Mouse (Mus musculus) neural tube, embryonic 14.5 days (tissue): ENCODE data around the gene Sys1. TPM values are rescaled to one million over a fixed set of nuclear protein-coding genes. Genes with fewer than 3 reads are reported as not detected.

Experiments used
- ATAC-seq: fragments of 200-750 bp; cut with Nextera tagmentation; 2 replicates; pipeline ENCODE4 v1.8.0; 2017; ENCODE audit warnings: low read depth, mild to moderate bottlenecking, moderate TSS enrichment, moderate library complexity
- H3K27ac ChIP-seq: fragments of 300-500 bp; sonication (generic); 2 replicates; pipeline ENCODE4 v1.5.1; 2014; ENCODE audit warnings: low read depth, mild to moderate bottlenecking, control low read depth, low read length, moderate library complexity, mixed read lengths
- H3K27me3 ChIP-seq: fragments of 300-500 bp; sonication (generic); 2 replicates; pipeline ENCODE4 v1.6.1; 2014; ENCODE audit warnings: low read length; ENCODE audit not compliant: control insufficient read depth, insufficient read depth
- H3K36me3 ChIP-seq: fragments of 300-500 bp; sonication (generic); 2 replicates; pipeline ENCODE4 v1.6.1; 2014; ENCODE audit warnings: low read length, mixed read lengths; ENCODE audit not compliant: control insufficient read depth, insufficient read depth
- H3K4me1 ChIP-seq: fragments of 300-500 bp; sonication (generic); 2 replicates; pipeline ENCODE4 v1.6.1; 2014; ENCODE audit warnings: low read length; ENCODE audit not compliant: control insufficient read depth, insufficient read depth
- H3K4me2 ChIP-seq: fragments of 300-500 bp; sonication (generic); 2 replicates; pipeline ENCODE4 v1.6.1; 2014; ENCODE audit warnings: mild to moderate bottlenecking, low read depth, low read length, control low read depth
- H3K4me3 ChIP-seq: fragments of 300-500 bp; sonication (generic); 2 replicates; pipeline ENCODE4 v1.5.1; 2014; ENCODE audit warnings: low read depth, low read length, control low read depth, mixed read lengths
- H3K9ac ChIP-seq: fragments of 300-500 bp; sonication (generic); replicated peaks from 2 replicates; pipeline ENCODE4 v1.6.1; 2014; ENCODE audit warnings: low read depth, mild to moderate bottlenecking, control low read depth, low read length, mixed read lengths
- H3K9me3 ChIP-seq: fragments of 300-500 bp; sonication (generic); 2 replicates; pipeline ENCODE4 v1.6.1; 2016; ENCODE audit warnings: low read length; ENCODE audit not compliant: control insufficient read depth
- WGBS: fragments of 180-500 bp; shearing (Covaris S2); extraction: QIAGEN DNeasy Blood & Tissue Kit; methylation state at CpG from one replicate; pipeline ENCODE4 v1.1.7; 2014; 5-methylcytosine and 5-hydroxymethylcytosine counted together
- polyA plus RNA-seq: library from polyadenylated mRNA; unstranded; fragments of >200 nt; fragmentation: Nextera tagmentation; extraction: Ambion mirVana; gene quantifications from 2 replicates; pipeline ENCODE4 v1.2.1, GENCODE M21; 2014

The Sys1 gene
- polyA plus RNA-seq, 1 experiment from 2014 or later: 96.3 TPM

DNA sequence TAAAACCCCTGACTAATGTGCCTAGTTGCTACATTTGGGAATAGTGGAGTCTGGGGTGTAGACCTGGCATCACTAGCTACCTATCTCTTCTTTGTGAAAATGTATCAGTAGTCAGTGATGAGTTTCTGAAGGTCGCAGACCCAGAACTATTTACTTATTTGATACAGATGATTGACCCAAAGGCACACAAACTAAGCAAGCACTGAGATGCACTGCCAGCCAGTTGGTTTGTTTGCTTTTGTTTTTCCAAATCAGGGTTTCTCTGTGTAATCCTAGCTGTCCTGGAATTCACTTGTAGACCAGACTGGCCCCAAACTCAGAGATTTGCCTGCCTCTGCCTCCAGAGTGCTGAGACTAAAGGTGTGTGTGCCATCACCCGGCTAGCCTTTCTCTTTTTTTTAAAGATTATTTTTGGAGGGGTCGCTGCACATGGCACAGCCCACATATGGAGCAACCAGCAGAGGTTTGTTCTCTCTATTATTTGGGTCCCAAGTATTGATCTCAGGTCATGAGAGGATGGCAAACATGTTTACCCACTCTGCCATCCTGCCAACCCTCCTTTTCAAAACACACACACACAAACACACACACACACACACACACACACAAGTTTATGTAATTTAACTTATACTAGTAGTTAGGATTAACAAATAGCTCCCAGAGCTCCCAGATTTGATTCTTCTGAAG is 11.2 kb upstream of the Sys1 start:
- H3K9me3 ChIP-seq: no peaks in the 10 kb centered on the region

DNA sequence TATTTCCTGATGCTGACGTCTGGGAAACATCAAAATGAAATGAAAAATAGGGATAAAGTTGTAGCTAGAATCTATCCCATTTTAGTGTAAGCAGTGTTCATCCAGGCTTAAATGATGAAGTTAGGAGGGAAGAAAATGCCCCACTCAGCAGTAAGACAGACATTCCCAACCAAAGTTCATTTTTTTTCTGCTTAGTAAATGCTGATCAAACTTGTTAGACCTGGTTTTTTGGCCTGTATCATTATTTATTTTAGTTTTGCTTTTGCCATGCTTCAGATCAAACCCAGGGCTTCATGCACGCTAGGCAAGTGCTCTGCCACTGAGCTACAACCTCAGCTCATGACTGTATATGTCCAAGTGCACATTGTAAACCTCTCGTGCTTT is 10.7 kb upstream of the Sys1 start:
- Histone ChIP-seq H3K36me3 (no peaks in the 10 kb centered on the region), H3K4me3 (no peak overlapping the region), H3K27me3 (0 out of 2 replicates have a peak, but pooled peaks cover 2% of the 10 kb centered on the region), H3K4me1 (peaks cover 9% of the 10 kb centered on the region; the same call in 1 of the 2 replicates), H3K9ac (no peak overlapping the region), H3K27ac (no peak overlapping the region), H3K9me3 (no peaks in the 10 kb centered on the region), H3K4me2 (no peak overlapping the region)
- 88% methylated on average over 3 of the region's 3 CpGs for WGBS
- no peak for ATAC-seq

More for the DNA sequence above, 11.2 kb upstream of the Sys1 start:
- Histone ChIP-seq H3K4me2 (no peak overlapping the region), H3K4me3 (no peak overlapping the region), H3K27ac (no peak overlapping the region), H3K27me3 (0 out of 2 replicates have a peak, but pooled peaks cover 2% of the 10 kb centered on the region), H3K36me3 (no peaks in the 10 kb centered on the region), H3K4me1 (peaks cover 9% of the 10 kb centered on the region; the same call in 1 of the 2 replicates), H3K9ac (no peak overlapping the region)
- 89% methylated on average over 3 of the region's 3 CpGs for WGBS
- no peak for ATAC-seq

DNA sequence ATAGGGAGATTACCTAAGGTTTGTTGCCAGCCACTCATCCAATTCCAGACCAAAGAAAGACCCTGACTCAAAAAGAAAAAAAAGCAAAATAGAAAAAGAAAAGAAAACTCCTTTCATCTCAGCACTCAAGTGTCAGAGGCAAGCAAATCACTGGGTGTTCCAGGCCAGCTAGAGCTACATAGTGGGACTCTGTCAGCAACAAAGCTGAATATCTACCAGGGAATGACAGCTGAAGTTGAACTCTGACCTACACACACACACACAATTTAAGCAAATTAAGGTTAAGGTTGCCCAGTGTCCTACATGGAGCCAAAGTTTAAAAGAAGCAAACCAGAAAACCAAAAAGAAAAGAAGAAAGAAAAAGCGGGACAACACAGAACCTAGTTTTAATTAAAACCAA is 8.6 kb upstream of the Sys1 start:
- H3K9ac ChIP-seq: no peak overlapping the region
- no peak overlapping the region for H3K4me2 ChIP-seq
- no peaks in the 10 kb centered on the region for H3K36me3 ChIP-seq
- 0 out of 2 replicates have a peak, but pooled peaks cover 3% of the 10 kb centered on the region for H3K4me1 ChIP-seq
- WGBS: 96% methylated on average over 1 of the region's 1 CpGs
- no peak overlapping the region for H3K4me3 ChIP-seq
- no peak for ATAC-seq
- no peaks in the 10 kb centered on the region for H3K9me3 ChIP-seq
- no peaks in the 10 kb centered on the region for H3K27me3 ChIP-seq
- H3K27ac ChIP-seq: no peak overlapping the region

DNA sequence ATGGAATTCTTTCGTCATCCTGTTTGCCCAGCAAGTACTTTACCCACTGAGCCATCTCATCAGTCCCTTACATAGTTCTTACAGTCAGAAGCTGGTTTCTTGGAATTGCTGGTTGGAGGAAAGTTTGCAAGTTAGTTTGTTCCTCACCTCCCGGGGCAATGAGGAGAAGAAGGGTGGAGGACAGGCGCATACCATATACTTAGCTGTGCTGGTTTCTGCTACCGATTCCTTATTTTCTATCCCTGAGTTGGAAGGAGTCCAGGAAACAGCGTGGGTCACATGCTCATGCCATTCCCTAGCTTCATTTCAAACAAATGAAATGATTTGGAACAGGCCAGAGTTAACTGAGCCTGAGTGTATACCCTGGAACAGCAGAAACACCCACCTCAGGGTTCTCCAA is 7.8 kb upstream of the Sys1 start:
- Histone ChIP-seq H3K27me3 (no peaks in the 10 kb centered on the region), H3K36me3 (no peaks in the 10 kb centered on the region), H3K4me3 (no peak overlapping the region), H3K9ac (no peak overlapping the region), H3K4me1 (no peaks in the 10 kb centered on the region), H3K27ac (no peak overlapping the region), H3K4me2 (no peak overlapping the region), H3K9me3 (no peaks in the 10 kb centered on the region)
- WGBS: 86% methylated on average over 5 of the region's 5 CpGs
- ATAC-seq: no peak

GRCm38 (mm10) chr2:164449341-164450042 is 7.3 kb upstream of the Sys1 start:
- 85% methylated on average over 14 of the region's 14 CpGs for WGBS
- no peak overlapping the region for H3K4me2 ChIP-seq
- no peaks in the 10 kb centered on the region for H3K36me3 ChIP-seq
- no peak for ATAC-seq
- no peak overlapping the region for H3K4me3 ChIP-seq
- H3K27ac ChIP-seq: no peak overlapping the region
- H3K9ac ChIP-seq: no peak overlapping the region
- H3K4me1 ChIP-seq: no peaks in the 10 kb centered on the region
- no peaks in the 10 kb centered on the region for H3K9me3 ChIP-seq
- no peaks in the 10 kb centered on the region for H3K27me3 ChIP-seq

DNA sequence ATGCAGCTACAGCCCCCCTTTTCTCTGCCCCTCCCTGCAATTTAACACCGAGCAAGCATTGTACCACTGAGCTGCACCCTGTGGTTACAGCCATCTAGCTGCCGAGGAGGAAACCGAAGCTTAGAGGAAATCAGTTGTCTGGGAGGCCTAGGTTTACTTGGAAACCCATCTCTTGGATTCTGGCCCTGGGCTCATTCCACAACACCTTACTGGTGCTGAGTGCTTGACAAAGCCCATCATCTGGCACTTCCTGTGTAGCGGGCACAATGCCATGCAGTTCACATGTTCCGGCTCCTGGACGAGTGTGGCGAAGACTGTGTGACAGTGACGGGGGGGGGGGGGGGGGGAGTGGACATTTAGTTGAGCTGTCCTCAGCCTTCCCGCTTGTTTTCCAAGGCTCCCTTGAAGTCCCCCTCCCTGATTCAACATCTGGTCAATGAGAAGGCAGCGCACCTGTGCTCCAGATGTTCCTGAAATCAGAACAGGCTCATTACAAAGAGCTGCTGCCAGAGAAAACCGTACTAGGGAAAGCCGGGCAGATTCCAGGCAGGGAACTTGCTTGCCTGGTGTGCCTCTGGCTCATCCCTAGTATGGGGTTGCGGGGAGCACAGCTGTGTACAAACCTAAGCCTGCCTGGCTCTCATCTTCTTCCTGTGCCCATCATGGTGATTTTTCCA is 4.6 kb upstream of the Sys1 start:
- Histone ChIP-seq H3K4me1 (no peaks in the 10 kb centered on the region), H3K9me3 (no peaks in the 10 kb centered on the region), H3K4me3 (no peak overlapping the region), H3K27me3 (no peaks in the 10 kb centered on the region), H3K4me2 (no peak overlapping the region), H3K36me3 (no peaks in the 10 kb centered on the region), H3K27ac (no peak overlapping the region), H3K9ac (no peak overlapping the region)
- WGBS: 46% methylated on average over 13 of the region's 13 CpGs
- no peak for ATAC-seq

DNA sequence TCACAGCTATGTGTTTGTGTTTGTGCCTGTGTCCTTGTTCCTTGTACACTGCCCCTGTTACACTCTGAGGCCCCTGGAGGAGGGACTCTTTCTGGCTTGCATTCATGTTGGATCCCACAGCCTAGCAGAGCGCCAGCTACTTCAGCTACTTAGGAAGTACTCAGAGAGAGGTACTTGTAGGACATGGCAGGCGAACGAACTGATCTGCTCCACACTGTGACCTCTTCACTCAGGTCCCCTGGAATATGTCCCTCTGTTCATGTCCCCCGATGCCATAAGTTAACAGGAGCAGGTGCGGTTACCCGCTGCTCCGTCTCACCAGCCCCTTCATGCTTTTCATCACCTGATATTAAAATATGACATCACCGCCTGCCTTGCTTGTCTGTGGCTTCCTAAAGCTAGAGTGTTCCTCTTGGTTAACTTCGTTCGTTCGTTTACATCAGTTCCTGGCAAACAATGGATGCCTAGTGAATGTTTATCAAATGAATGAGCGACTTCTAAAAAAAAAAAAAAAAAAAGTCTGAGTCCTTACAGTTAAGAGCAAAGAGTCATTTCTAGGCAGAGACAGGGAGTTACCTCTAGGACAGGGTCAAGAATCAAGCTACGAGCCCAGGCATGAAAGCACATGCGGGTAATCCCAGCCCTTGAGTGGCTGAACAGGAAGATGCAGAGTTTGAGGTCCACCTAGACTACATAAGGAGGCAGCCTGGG is 3.6 kb upstream of the Sys1 start:
- Histone ChIP-seq H3K4me3 (no peak overlapping the region), H3K9ac (no peak overlapping the region), H3K27me3 (no peaks in the 10 kb centered on the region), H3K4me1 (no peaks in the 10 kb centered on the region), H3K9me3 (no peaks in the 10 kb centered on the region), H3K36me3 (no peaks in the 10 kb centered on the region), H3K4me2 (no peak overlapping the region), H3K27ac (no peak overlapping the region)
- no peak for ATAC-seq
- WGBS: 85% methylated on average over 14 of the region's 14 CpGs

DNA sequence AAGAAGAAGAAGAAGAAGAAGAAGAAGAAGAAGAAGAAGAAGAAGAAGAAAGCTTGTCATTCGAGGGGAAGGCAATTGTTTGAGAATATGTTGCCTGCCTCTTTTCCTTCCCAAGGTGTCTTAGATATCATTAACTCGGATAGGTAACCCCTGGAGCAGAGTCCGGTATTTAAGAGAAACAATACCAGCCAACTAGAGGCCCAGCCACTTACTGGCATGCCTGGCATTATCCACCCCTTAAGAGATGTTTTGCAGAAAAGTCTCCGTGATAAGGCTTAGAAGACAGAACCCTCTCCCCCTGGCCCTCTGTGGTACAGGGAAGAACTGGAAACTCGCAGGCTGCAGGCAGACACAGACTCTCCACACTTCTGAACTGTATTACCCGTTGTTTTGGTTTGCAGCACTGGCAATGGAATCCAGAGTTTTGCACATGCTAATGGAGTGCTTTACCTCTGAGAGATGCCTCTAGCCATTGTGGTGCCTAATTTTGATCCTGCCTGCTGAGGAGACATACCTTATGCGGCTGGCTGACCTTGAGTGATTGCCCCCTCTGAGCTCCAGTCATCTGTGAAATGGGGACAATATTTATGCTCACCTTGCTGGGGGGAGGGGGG is 2.8 kb upstream of the Sys1 start:
- WGBS: 73% methylated on average over 7 of the region's 7 CpGs
- no peaks in the 10 kb centered on the region for H3K4me1 ChIP-seq
- H3K9ac ChIP-seq: no peak overlapping the region
- no peak overlapping the region for H3K27ac ChIP-seq
- H3K4me3 ChIP-seq: no peak overlapping the region
- no peak overlapping the region for H3K4me2 ChIP-seq
- no peaks in the 10 kb centered on the region for H3K9me3 ChIP-seq
- no peaks in the 10 kb centered on the region for H3K36me3 ChIP-seq
- no peak for ATAC-seq
- H3K27me3 ChIP-seq: no peaks in the 10 kb centered on the region
